Mouse (Mus musculus) cortical plate, adult 2 months (tissue): ENCODE measurements around the gene Eno1. TPM values are rescaled to one million over a fixed set of nuclear protein-coding genes. Genes with fewer than 3 reads are reported as not detected.

ENCODE experiments used
- H3K27ac ChIP-seq: fragments of 200-500 bp; 2 replicates; pipeline ENCODE4 v1.5.1; 2012; ENCODE audit warnings: low read length, control low read depth, inconsistent platforms; ENCODE audit not compliant: insufficient read depth
- H3K4me1 ChIP-seq: fragments of 200-500 bp; 2 replicates; pipeline ENCODE4 v1.6.1; 2011; ENCODE audit warnings: low read length; ENCODE audit not compliant: control insufficient read depth, insufficient read depth
- H3K4me3 ChIP-seq: fragments of 200-500 bp; 2 replicates; pipeline ENCODE4 v1.5.1; 2011; ENCODE audit warnings: mild to moderate bottlenecking, low read length, control low read depth; ENCODE audit not compliant: insufficient read depth
- CTCF ChIP-seq: fragments of 200-500 bp; IDR thresholded peaks from 2 replicates; pipeline ENCODE4 v1.5.1; 2011; ENCODE audit warnings: mild to moderate bottlenecking, control low read depth, low read length; ENCODE audit not compliant: insufficient read depth; ENCODE audit errors: extremely low read depth
- POLR2A ChIP-seq: fragments of 200-500 bp; IDR thresholded peaks from 2 replicates; pipeline ENCODE4 v1.6.1; 2011; ENCODE audit warnings: mild to moderate bottlenecking, low read length, control low read depth; ENCODE audit not compliant: insufficient read depth; ENCODE audit errors: extremely low read depth
- polyA plus RNA-seq: library from polyadenylated mRNA; depleted of rRNA; stranded (reverse); fragments of >200 nt; gene quantifications from 2 replicates; pipeline ENCODE4 v1.2.3, GENCODE M21; 2012; rRNA removed

Eno1 gene
- polyA plus RNA-seq, 1 experiment = 906 TPM

GRCm38 (mm10) chr4:150294870-150295269 is 58.3 kb downstream of the Eno1 start:
- TF ChIP-seq CTCF (no peak), POLR2A (no peak)
- Histone ChIP-seq H3K27ac (no peak overlapping the region), H3K4me3 (no peak overlapping the region)

DNA sequence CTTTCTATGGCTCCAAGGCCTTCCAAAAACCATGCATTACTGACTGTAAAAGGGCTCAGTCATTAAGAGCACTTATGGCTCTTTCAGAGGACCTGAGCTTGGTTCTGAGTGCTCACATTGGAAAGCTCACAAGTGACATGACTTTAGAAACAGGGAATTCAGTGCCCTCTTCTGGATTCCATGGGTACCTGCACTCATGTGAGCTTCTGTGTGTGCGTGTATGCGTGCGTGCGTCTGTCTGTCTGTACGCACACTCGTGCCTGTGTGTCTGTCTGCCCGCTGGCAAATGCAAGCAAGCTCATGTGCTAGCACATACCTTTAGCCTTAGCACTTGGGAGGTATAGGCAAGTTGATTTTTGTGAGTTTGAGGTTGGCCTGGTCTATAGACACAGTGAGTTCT is 59.4 kb downstream of the Eno1 start:
- Histone ChIP-seq H3K27ac (no peak overlapping the region), H3K4me3 (no peak overlapping the region), H3K4me1 (no peaks in the 10 kb centered on the region; the same call in 1 of the 2 replicates)
- no peak for TF ChIP-seq POLR2A
- TF ChIP-seq CTCF = no peak

More at GRCm38 (mm10) chr4:150294870-150295269, 58.3 kb downstream of the Eno1 start:
- no peaks in the 10 kb centered on the region; the same call in 1 of the 2 replicates for H3K4me1 ChIP-seq

Other genes starting within 250 kb of the Eno1 start
- gene H6pd, start 227.7 kb upstream of the Eno1 start, polyA plus RNA-seq = 5.7 TPM in 2 replicates
- 1.9 and 2.0 TPM in 2 replicates for gene Gpr157, start 149.4 kb upstream of the Eno1 start, polyA plus RNA-seq
- 9.3 and 10.1 TPM in 2 replicates for gene Slc2a5, start 117.4 kb upstream of the Eno1 start, polyA plus RNA-seq
- not detected in 2 replicates for gene Slc2a7, start 87.7 kb upstream of the Eno1 start, polyA plus RNA-seq
- not detected in 2 replicates for gene Car6, start 35.4 kb upstream of the Eno1 start, polyA plus RNA-seq
- 44.2 and 50.5 TPM in 2 replicates for gene Rere, start 44.9 kb downstream of the Eno1 start, polyA plus RNA-seq